Mouse (Mus musculus) ZHBTc4 (cell line): ENCODE results near the gene Vapa.
"Not testable (repeated sequence)": the region's sequence is repeated elsewhere in the genome, so short reads cannot be mapped to it uniquely, and the experiment has no call there.

ENCODE experiments used
- DNase-seq: peaks from one replicate; pipeline ENCODE4 v3.0.0-alpha.2; 2011; ENCODE audit warnings: low read depth, low spot score

Gene Vapa

DNA sequence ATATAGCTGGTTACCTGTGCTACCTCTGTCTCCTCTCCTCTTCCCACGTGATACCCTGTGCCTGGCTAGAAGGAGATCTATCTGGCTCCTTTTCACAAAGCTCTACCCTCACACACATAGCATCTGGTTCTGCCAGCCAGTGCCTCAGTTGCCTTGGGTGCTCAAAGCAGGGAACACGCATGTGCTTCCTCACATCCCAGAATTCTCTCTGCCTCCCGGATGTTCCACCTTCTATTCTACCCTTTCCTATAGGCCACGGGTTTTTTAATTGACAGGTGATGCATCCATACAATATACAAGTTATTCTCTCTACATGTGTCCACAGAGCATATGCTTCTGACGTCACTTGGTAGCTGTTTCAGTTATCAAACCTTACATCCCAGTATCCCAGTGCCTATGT is 49.2 kb downstream of the Vapa start:
- DNase-seq, result no peak

GRCm38 (mm10) chr17:65563345-65563744 is 50.0 kb downstream of the Vapa start:
- DNase-seq, result no peak

GRCm38 (mm10) chr17:65562761-65563160 is 50.6 kb downstream of the Vapa start:
- DNase-seq, result peak; percentile 76

- DNase-seq, result no peak
Observed at GRCm38 (mm10) chr17:65561361-65562015, 51.9 kb downstream of the Vapa start.

DNA sequence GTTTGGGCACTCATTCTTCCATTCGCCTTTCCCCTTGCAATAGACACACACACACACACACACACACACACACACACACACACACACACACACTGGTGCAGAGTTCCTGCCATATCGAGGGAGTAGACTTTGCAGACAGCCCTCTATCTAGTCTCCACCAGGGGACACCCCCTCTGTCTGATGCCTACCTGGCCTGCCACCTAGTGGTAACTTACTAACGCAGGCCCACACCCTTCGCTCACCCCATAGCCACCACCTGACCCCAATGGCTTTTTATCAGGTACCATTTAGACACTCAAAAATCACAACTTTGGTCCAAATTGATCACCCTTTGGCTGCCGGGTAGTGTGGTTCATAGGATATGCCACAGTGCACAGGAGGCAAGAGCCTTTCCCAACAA is 54.1 kb downstream of the Vapa start:
- peak; percentile 81 for DNase-seq

DNA sequence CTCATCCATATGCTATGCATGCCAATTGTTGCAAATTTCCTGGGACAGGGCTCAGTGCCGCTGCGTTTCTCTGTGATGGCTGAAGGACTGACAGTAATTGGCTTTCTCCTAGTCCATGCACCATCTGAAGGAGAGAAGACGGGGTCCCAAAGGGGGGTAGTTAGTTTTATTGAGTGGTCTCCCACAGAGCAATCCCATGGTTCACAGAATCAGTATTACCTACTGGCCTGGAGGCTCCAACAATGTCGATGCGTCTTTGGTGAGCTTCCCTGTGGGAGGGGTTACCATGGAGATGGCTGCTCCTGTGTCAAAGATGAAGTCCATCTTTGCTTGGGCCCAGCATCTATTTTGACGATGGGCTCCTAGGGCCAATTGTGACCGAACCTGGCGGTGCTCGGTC is 54.6 kb downstream of the Vapa start:
- peak; percentile 48 for DNase-seq

DNA sequence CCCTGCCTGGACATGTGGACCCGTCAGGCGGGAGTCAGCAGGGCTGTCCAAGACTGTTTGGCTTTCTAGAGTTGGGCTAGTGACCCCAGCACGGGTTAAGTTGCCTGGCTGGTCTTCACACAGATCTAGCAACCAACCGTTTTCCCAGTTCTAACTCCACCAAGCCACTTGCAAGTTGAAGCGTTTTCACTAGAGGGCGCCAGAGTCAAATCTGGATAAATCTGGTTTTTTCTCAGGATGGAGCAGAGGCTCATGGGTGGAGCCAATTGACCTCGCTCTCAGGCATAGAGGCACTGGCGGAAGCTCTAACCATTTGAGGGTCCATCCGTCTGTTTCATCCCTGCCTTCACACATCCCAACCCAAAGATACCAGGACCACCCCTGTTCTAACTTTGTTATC is 55.1 kb downstream of the Vapa start:
- DNase-seq, result peak; percentile 92

DNA sequence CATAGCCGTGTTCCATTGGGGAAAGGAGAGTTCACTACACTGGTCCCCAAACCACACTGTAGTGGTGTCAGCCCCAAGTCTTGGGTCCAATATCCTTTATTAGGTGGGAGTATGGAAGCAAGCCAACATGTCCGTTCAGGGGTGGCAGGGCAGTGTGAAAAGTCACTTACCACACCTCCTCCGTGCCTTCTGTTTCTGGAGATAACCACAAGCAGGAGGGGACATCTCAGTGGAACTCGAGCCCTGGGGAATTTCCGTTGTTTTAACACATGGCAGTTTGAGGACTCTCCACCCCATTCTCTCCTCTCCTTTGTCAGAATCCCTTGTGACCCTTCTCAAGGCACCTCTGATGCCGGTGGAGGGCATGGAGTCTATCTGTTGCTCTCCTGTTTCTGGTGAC is 56.1 kb downstream of the Vapa start:
- no peak for DNase-seq

DNA sequence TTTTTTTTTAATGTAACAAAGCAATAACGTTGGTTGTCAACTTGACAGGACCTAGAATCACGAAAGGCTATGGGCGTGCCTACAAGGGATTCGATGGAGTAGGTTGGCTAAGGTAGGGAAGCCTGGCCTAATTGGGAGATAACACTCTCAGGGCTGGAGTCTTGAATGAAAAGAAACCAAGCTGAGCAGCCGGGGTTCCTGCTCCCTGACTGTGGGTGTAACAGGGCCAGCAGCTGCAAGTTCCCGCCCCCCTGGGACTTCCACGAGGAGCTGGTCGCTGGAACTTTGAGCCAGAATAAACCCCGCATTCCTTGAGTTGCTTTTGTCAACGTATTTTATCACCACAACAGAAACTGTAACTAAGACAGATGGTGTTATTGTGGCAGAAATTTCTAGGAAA is 56.6 kb downstream of the Vapa start:
- DNase-seq, result no peak

- DNase-seq, result no peak
Observed at GRCm38 (mm10) chr17:65552426-65552997, 60.8 kb downstream of the Vapa start.

DNA sequence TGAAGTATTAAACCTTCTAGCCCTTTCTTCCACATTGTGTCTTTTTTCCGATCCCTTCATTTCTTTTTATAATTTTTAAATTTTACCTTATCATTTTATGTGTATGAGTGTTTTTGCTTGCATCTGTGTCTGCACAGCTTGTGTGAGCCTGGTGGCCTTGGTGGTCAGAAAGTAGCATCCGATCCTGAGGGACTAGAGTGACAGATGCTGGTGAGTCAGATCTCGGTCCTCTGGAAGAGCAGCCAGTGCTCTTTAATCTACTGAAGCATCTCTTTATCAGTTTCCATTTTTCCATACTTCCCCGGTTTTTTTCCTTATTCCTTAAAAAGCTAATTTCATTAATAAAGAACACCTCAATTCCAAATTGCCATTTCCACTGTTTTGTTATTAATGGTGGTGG is 63.0 kb downstream of the Vapa start:
- no peak for DNase-seq

- DNase-seq, result no peak
Observed at GRCm38 (mm10) chr17:65548698-65549365, 64.5 kb downstream of the Vapa start.

DNA sequence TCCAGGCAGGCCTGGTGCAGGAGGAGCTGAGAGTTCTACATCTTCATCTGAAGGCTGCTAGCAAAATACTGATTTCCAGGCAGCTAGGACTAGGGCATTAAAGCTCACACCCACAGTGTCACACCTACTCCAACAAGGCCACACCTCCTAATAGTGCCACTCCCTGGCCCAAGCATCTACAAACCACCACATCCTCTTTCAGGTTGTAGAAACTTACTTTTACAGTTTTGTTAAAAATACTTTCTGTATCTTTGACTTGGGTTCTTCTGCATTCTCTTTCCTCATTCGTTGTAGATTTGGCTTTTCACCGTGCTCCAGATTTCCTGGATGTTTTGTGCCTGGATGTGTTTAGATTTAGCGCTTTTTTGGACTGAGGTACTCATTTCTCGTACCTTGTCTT is 67.1 kb downstream of the Vapa start:
- DNase-seq, result not testable (repeated sequence)

DNA sequence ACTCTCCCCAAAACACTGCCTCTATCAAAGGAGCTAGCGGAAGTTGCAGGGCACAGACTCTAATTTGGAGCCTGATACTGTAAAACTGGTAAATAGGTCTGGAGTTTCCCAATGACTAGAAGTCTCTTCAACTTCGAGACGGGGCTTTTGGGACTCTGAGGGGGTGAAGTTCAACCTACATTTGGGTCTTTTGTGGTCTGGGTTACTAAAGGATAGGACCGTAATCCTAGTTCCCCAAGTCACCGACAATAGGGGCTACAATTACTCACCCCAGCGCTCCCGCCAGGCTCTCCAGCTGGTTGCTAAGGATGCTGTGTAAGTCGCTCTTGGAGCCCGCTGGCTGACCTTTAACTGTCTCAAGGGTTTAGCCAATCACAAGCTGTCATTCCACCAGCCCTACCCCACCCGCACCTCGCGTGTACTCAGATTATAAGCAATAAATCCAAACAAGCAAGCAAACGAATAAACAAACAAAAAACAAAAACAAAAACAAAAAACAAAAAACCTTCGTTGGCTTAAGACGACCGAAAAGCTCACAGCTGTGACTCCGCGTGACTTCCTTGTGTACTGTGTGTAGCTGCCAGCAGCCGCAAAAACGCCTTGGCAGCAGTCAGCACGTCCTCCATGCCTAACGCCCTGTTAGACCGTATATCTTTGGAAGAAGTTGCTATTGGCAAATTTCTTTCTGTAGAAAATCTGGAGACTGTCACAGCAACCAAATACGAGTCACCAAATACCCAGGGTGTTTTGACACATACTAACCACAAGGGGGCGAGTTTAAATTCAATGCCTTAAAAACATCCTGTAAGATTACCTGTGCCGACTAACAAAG is 72.7 kb downstream of the Vapa start, which contains the start of gene Tmem232:
Gene Tmem232 (minus strand): TSS at position 342 of the 832 bp plus-strand sequence.
- DNase-seq, result peak; percentile 54

DNA sequence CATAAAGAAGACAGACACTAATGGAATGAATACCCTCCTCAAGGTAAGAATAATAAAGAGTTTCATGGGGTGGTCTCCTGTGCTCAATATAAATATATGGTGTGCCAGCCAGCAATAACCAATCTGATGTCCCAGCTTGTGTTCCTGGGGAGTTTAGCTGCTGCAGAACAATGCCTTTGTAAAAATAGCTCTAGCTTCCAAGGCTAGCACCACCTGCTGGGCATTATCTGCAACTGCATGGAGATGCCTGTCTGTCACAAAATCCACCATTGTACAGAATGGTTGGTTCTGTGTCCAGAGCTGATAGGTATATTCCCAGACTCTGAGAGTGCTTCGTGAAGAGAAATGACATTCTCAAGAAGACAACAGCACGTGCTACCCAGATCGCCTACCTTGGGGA is 77.2 kb downstream of the Vapa start:
- peak; percentile 71 for DNase-seq

DNA sequence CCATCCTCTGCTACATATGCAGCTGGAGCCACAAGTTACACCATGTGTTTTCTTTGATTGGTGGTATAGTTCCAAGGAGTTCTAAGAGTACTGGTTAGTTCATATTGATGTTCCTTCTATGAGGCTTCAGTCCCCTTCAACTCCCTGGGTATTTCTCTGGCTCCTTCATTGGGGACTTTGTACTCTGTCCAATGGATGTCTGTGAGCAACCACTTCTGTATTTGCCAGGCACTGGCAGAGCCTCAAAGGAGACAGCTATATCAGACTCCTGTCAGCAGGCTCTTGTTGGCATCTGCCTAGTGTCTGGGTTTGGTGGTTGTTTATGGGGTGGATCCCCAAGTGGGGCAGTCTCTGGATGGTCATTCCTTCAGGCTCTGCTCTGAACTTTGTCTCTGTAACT is 81.0 kb downstream of the Vapa start:
- DNase-seq, result not testable (repeated sequence)
